ENCODE assay signal across 10 mouse cellular contexts in genomic region chr11:88629619-88630018, GRCm38 (mm10).
DNase-seq lines count a peak whose midpoint lies in the region; ATAC-seq and TF ChIP-seq lines count a peak whose summit lies in the region.
"Had no signal": no experiment of that assay in that cellular context is flagged by ENCODE, and none has a peak within 500 bp of the region (broad histone marks: within the 10 kb centered on the region; RNA-seq: fewer than 3 reads in every experiment).

No protein-coding gene starts in this region.

- no peak for TF ChIP-seq CTCF in spleen, adult 2 months (IDR thresholded peaks at IDR 0.05; ENCODE audit: extremely low read depth, insufficient read depth, insufficient read length, insufficient replicate concordance)

- no peak for TF ChIP-seq POLR2A in spleen, adult 2 months (IDR thresholded peaks at IDR 0.05; ENCODE audit: low read depth, low read length)

- no peaks in the 10 kb centered on the region for H3K27me3 ChIP-seq in heart, embryonic 11.5 days (ENCODE audit: control insufficient read depth, insufficient read depth, low read length)
- H3K27me3 ChIP-seq in spleen, adult 2 months (ENCODE audit: control insufficient read depth, insufficient read depth, low read length) = no peaks in the 10 kb centered on the region
- H3K27me3 ChIP-seq in hindbrain, embryonic 16.5 days (replicated peaks; ENCODE audit: control insufficient read depth, insufficient read depth, low read length) = no peaks in the 10 kb centered on the region
- no peaks in the 10 kb centered on the region for H3K27me3 ChIP-seq in stomach, embryonic 15.5 days (replicated peaks)

- peaks cover 62% of the 10 kb centered on the region for H3K4me1 ChIP-seq in heart, embryonic 11.5 days (ENCODE audit: control insufficient read depth, insufficient read depth, low read length)
- H3K4me1 ChIP-seq in spleen, adult 2 months (ENCODE audit: control insufficient read depth, insufficient read depth, insufficient read length) = peaks cover 25% of the 10 kb centered on the region
- peaks cover 26% of the 10 kb centered on the region for H3K4me1 ChIP-seq in hindbrain, embryonic 16.5 days (ENCODE audit: control insufficient read depth, insufficient read depth, low read depth, low read length)
- H3K4me1 ChIP-seq in stomach, embryonic 15.5 days = peaks cover 23% of the 10 kb centered on the region

- ATAC-seq in heart, embryonic 11.5 days (replicated peaks; ENCODE audit: insufficient number of reproducible peaks, low FRiP score, low TSS enrichment) = no peak
- ATAC-seq in hindbrain, embryonic 16.5 days = peak; percentile 68
- ATAC-seq in stomach, embryonic 15.5 days (ENCODE audit: insufficient read depth, low FRiP score, low read depth) = no peak

- no peak overlapping the region for H3K4me2 ChIP-seq in heart, embryonic 11.5 days
- no peak overlapping the region for H3K4me2 ChIP-seq in hindbrain, embryonic 16.5 days (ENCODE audit: low read length)
- H3K4me2 ChIP-seq in stomach, embryonic 15.5 days = no peak overlapping the region

- no peak for DNase-seq in heart, adult 8-10 months (ENCODE audit: low spot score)
- no peak for DNase-seq in spleen, adult 2 months (ENCODE audit: low read depth in 1 of 2, low spot score in 2 of 2)
- no peak for DNase-seq in spleen, adult 18-20 months
- no peak for DNase-seq in spleen, adult 12 weeks (ENCODE audit: low spot score)
- no peak for DNase-seq in testis, postnatal 10 days (ENCODE audit: low spot score)
- DNase-seq: cerebellum, adult 9-11 months; thymus, postnatal 36 days had no signal

- H3K36me3 ChIP-seq in heart, embryonic 11.5 days (ENCODE audit: control insufficient read depth, insufficient read depth, low read length) = no peaks in the 10 kb centered on the region
- H3K36me3 ChIP-seq in spleen, adult 2 months (ENCODE audit: control insufficient read depth, insufficient read depth, low read length) = no peaks in the 10 kb centered on the region
- H3K36me3 ChIP-seq in hindbrain, embryonic 16.5 days (ENCODE audit: control insufficient read depth, insufficient read depth, low read length) = no peaks in the 10 kb centered on the region
- no peaks in the 10 kb centered on the region for H3K36me3 ChIP-seq in stomach, embryonic 15.5 days

- H3K4me3 ChIP-seq in heart, embryonic 11.5 days (ENCODE audit: low read depth, low read length) = no peak overlapping the region
- no peak overlapping the region for H3K4me3 ChIP-seq in spleen, adult 2 months (ENCODE audit: extremely low read depth, insufficient read depth, insufficient read length)
- H3K4me3 ChIP-seq in hindbrain, embryonic 16.5 days (ENCODE audit: low read length) = no peak overlapping the region
- H3K4me3 ChIP-seq in stomach, embryonic 15.5 days (replicated peaks) = no peak overlapping the region

- peak overlapping the region; percentile 44; the same call in 1 of the 2 replicates for H3K9ac ChIP-seq in heart, embryonic 11.5 days (ENCODE audit: low read depth, low read length)
- H3K9ac ChIP-seq in hindbrain, embryonic 16.5 days (ENCODE audit: low read depth, low read length) = 0 out of 2 replicates have a peak overlapping the region, but pooled peaks have one; percentile 33
- no peak overlapping the region for H3K9ac ChIP-seq in stomach, embryonic 15.5 days

- WGBS in heart, embryonic 11.5 days (ENCODE audit: insufficient replicate concordance) = 61% methylated on average over 4 of the region's 4 CpGs
- 78% methylated on average over 4 of the region's 4 CpGs for WGBS in spleen, adult 2 months
- 19% methylated on average over 4 of the region's 4 CpGs for WGBS in hindbrain, embryonic 16.5 days
- 71% methylated on average over 4 of the region's 4 CpGs for WGBS in stomach, embryonic 15.5 days

- no peaks in the 10 kb centered on the region for H3K9me3 ChIP-seq in heart, embryonic 11.5 days (replicated peaks; ENCODE audit: control insufficient read depth, low read length)
- H3K9me3 ChIP-seq in hindbrain, embryonic 16.5 days (ENCODE audit: control insufficient read depth, low read length) = no peaks in the 10 kb centered on the region
- H3K9me3 ChIP-seq in stomach, embryonic 15.5 days = no peaks in the 10 kb centered on the region

- H3K27ac ChIP-seq in heart, embryonic 11.5 days (ENCODE audit: low read depth, low read length) = no peak overlapping the region
- peak overlapping the region; percentile 1; the same call in 1 of the 2 replicates for H3K27ac ChIP-seq in spleen, adult 2 months (ENCODE audit: insufficient read depth, low read length)
- H3K27ac ChIP-seq in hindbrain, embryonic 16.5 days (ENCODE audit: low read depth, low read length) = peak overlapping the region; percentile 71
- peak overlapping the region; percentile 83 for H3K27ac ChIP-seq in stomach, embryonic 15.5 days
